Mouse (Mus musculus) layer of hippocampus, adult 18-20 months (tissue): ENCODE measurements around the gene Cemip. TPM values are rescaled to one million over a fixed set of nuclear protein-coding genes. Genes with fewer than 3 reads are reported as not detected.
A peak's percentile ranks its signal among the peaks of the same experiment; 100 is the strongest.
"Not testable (repeated sequence)": the region's sequence is repeated elsewhere in the genome, so short reads cannot be mapped to it uniquely, and the experiment has no call there.

Source experiments
- DNase-seq, 2 experiments: peaks; one replicate each; pipeline ENCODE4 v3.0.0; 2022; ENCODE audit warnings: low spot score in 2 of 2
- total RNA-seq, 2 experiments: library from RNA; stranded (reverse); gene quantifications; 2 replicates each; pipeline ENCODE4 v1.2.3; 2021

The Cemip gene
- total RNA-seq, 2 experiments from 2014 or later: 18.3 to 19.5 TPM

GRCm38 (mm10) chr7:83896077-83896740, 190.1 kb downstream of the Cemip start:
- DNase-seq: no peak

- no peak for DNase-seq
Measured at GRCm38 (mm10) chr7:83894348-83894747, 192.0 kb downstream of the Cemip start.

GRCm38 (mm10) chr7:83892333-83892669, 194.0 kb downstream of the Cemip start:
- DNase-seq: no peak

- DNase-seq: peak; percentile 97 to 98
Measured at GRCm38 (mm10) chr7:83891433-83892332, 194.6 kb downstream of the Cemip start.

GRCm38 (mm10) chr7:83889946-83890345, 196.4 kb downstream of the Cemip start:
- DNase-seq: not testable (repeated sequence)

GRCm38 (mm10) chr7:83889383-83889782, 196.9 kb downstream of the Cemip start:
- no peak for DNase-seq

- no peak for DNase-seq
Measured at GRCm38 (mm10) chr7:83886366-83887129, 199.8 kb downstream of the Cemip start.

GRCm38 (mm10) chr7:83885835-83886234, 200.5 kb downstream of the Cemip start:
- no peak for DNase-seq

GRCm38 (mm10) chr7:83884921-83885532, 201.3 kb downstream of the Cemip start:
- no peak for DNase-seq

- peak; percentile 87 to 91 for DNase-seq
Measured at GRCm38 (mm10) chr7:83884021-83884658, 202.2 kb downstream of the Cemip start, which contains the start of the genes Tlnrd1 and Mesd. Gene Tlnrd1, minus strand, starts transcription at chr7:83884305. Gene Mesd, plus strand, starts transcription at chr7:83884466.

- peak; percentile 17 to 52 for DNase-seq
Measured at GRCm38 (mm10) chr7:83883276-83884020, 202.9 kb downstream of the Cemip start.

Other genes starting within 250 kb of the Cemip start
- gene Tlnrd1, start 202.2 kb downstream of the Cemip start, total RNA-seq: 10 to 100 TPM; 21.5 to 23.9 TPM
- 10 to 100 TPM; 65.8 to 68.1 TPM for gene Mesd, start 202.0 kb downstream of the Cemip start, total RNA-seq
- gene Abhd17c, start 65.4 kb upstream of the Cemip start, total RNA-seq: 10 to 100 TPM; 56.1 to 56.3 TPM